Mouse (Mus musculus) embryonic fibroblast, embryonic 13.5 days (primary cell): ENCODE results near the gene Clec2e.

Experiments
- CTCF ChIP-seq: IDR thresholded peaks from 2 replicates; pipeline ENCODE4 v1.5.1; 2011; ENCODE audit warnings: mild to moderate bottlenecking, control low read depth, low read length, moderate library complexity, borderline replicate concordance; ENCODE audit not compliant: insufficient read depth
- POLR2A ChIP-seq: IDR thresholded peaks from 2 replicates; pipeline ENCODE4 v1.6.1; 2011; ENCODE audit warnings: low read depth, mild to moderate bottlenecking, control low read depth, low read length, moderate library complexity

GRCm38 (mm10) chr6:129116223-129116622 lies 15.5 kb upstream of the Clec2e start:
- no peak for TF ChIP-seq CTCF
- TF ChIP-seq POLR2A, result no peak
